Mouse (Mus musculus) intestine, embryonic 14.5 days (tissue): ENCODE measurements at regions not wholly inside any gene's neighbourhood (a gene's known extent, or its start where the extent isn't known, plus 50 kb on each side); places are given as distances from the start of the nearest gene placed in this dataset.
A peak's percentile ranks its signal among the peaks of the same experiment; 100 is the strongest.

Experiments
- ATAC-seq: fragments of 200-750 bp; cut with Nextera tagmentation; replicated peaks from 2 replicates; pipeline ENCODE4 v1.8.0; 2017; ENCODE audit warnings: low read depth, moderate number of reproducible peaks, moderate TSS enrichment, moderate library complexity; ENCODE audit not compliant: low FRiP score, low TSS enrichment
- DNase-seq: peaks from one replicate; pipeline ENCODE4 v3.0.0-alpha.2; 2018; ENCODE audit warnings: low spot score
- H3K27ac ChIP-seq: fragments of 300-500 bp; sonication (generic); 2 replicates; pipeline ENCODE4 v1.5.1; 2014; ENCODE audit warnings: low read depth, mild to moderate bottlenecking, control low read depth
- H3K27me3 ChIP-seq: fragments of 300-500 bp; sonication (generic); replicated peaks from 2 replicates; pipeline ENCODE4 v1.6.1; 2014; ENCODE audit warnings: low read length, control low read depth; ENCODE audit not compliant: control insufficient read depth, insufficient read depth
- H3K36me3 ChIP-seq: fragments of 300-500 bp; sonication (generic); 2 replicates; pipeline ENCODE4 v1.6.1; 2014; ENCODE audit warnings: low read length, control low read depth; ENCODE audit not compliant: control insufficient read depth, insufficient read depth
- H3K4me1 ChIP-seq: fragments of 300-500 bp; sonication (generic); replicated peaks from 2 replicates; pipeline ENCODE4 v1.6.1; 2014; ENCODE audit warnings: low read length, control low read depth, mixed read lengths; ENCODE audit not compliant: control insufficient read depth, insufficient read depth
- H3K4me2 ChIP-seq: fragments of 300-500 bp; sonication (generic); 2 replicates; pipeline ENCODE4 v1.6.1; 2014; ENCODE audit warnings: low read length
- H3K4me3 ChIP-seq: fragments of 300-500 bp; sonication (generic); 2 replicates; pipeline ENCODE4 v1.5.1; 2014; ENCODE audit warnings: low read depth, low read length, control low read depth, mixed read lengths
- H3K9ac ChIP-seq: fragments of 300-500 bp; sonication (generic); 2 replicates; pipeline ENCODE4 v1.6.1; 2014; ENCODE audit warnings: mild to moderate bottlenecking, low read length
- H3K9me3 ChIP-seq: fragments of 300-500 bp; sonication (generic); 2 replicates; pipeline ENCODE4 v1.6.1; 2016; ENCODE audit warnings: low read length, control low read depth; ENCODE audit not compliant: control insufficient read depth
- WGBS: fragments of 180-500 bp; shearing (Covaris S2); extraction: QIAGEN DNeasy Blood & Tissue Kit; methylation state at CpG from one replicate; pipeline ENCODE4 v1.1.7; 2014; 5-methylcytosine and 5-hydroxymethylcytosine counted together

- no peak for DNase-seq
- ATAC-seq = no peak
- no peak overlapping the region for H3K4me3 ChIP-seq
These were observed 92.8 kb downstream of the Rpl14 start for GRCm38 (mm10) chr9:120664086-120664485.

GRCm38 (mm10) chr9:120672452-120672851, 101.2 kb downstream of the Rpl14 start:
- H3K9ac ChIP-seq = no peak overlapping the region
- 29% methylated on average over 6 of the region's 6 CpGs for WGBS
- ATAC-seq = 0 out of 2 replicates have a peak, but pooled peaks have one; percentile 40
- no peak overlapping the region for H3K27ac ChIP-seq
- no peak for DNase-seq
- H3K27me3 ChIP-seq = peaks cover 6% of the 10 kb centered on the region; the same call in 1 of the 2 replicates
- H3K9me3 ChIP-seq = no peaks in the 10 kb centered on the region
- no peak overlapping the region for H3K4me3 ChIP-seq
- no peak overlapping the region for H3K4me2 ChIP-seq
- peaks cover 18% of the 10 kb centered on the region for H3K4me1 ChIP-seq
- H3K36me3 ChIP-seq = no peaks in the 10 kb centered on the region

More at GRCm38 (mm10) chr9:120664086-120664485, 92.8 kb downstream of the Rpl14 start:
- 89% methylated on average over 10 of the region's 10 CpGs for WGBS
- no peaks in the 10 kb centered on the region for H3K36me3 ChIP-seq
- no peaks in the 10 kb centered on the region for H3K9me3 ChIP-seq
- no peak overlapping the region for H3K27ac ChIP-seq
- H3K4me1 ChIP-seq = no peaks in the 10 kb centered on the region
- no peaks in the 10 kb centered on the region for H3K27me3 ChIP-seq
- H3K9ac ChIP-seq = no peak overlapping the region
- no peak overlapping the region for H3K4me2 ChIP-seq

DNA sequence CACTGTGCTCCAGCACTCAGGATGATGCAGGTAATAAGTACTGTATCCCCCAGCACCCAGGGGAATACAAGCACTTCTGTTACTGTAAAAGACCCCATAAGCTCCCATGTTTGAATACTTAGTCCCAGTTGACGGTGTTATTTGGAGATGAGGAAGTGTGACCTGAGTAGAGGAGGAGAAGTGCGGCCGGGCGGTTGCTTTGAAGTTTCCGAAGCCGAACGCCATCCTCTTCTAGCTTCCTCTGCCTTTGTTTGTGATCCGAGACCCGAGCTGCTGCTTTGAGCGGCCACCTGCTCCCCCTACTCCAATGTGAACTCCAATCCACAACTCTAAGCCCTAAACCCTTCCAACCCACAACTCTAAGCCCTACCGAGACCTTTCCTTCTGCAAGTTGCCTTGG, 103.6 kb downstream of the Rpl14 start:
- Histone ChIP-seq H3K9ac (no peak overlapping the region), H3K4me3 (no peak overlapping the region), H3K27me3 (peaks cover 6% of the 10 kb centered on the region; the same call in 1 of the 2 replicates), H3K4me2 (peak overlapping the region; percentile 44), H3K36me3 (no peaks in the 10 kb centered on the region), H3K27ac (no peak overlapping the region), H3K4me1 (peaks cover 21% of the 10 kb centered on the region), H3K9me3 (no peaks in the 10 kb centered on the region)
- WGBS = 5% methylated on average over 11 of the region's 11 CpGs
- DNase-seq (no peak), ATAC-seq (no peak)

GRCm38 (mm10) chr9:120675371-120676150, 104.3 kb downstream of the Rpl14 start:
- Histone ChIP-seq H3K9me3 (no peaks in the 10 kb centered on the region), H3K4me3 (peak overlapping the region; percentile 22), H3K36me3 (no peaks in the 10 kb centered on the region), H3K27me3 (peaks cover 6% of the 10 kb centered on the region; the same call in 1 of the 2 replicates), H3K9ac (no peak overlapping the region; the same call in 1 of the 2 replicates), H3K27ac (no peak overlapping the region), H3K4me1 (peaks cover 21% of the 10 kb centered on the region), H3K4me2 (peak overlapping the region; percentile 44)
- peak; percentile 63 for DNase-seq
- WGBS = 2% methylated on average over 17 of the region's 18 CpGs
- ATAC-seq = no peak

DNA sequence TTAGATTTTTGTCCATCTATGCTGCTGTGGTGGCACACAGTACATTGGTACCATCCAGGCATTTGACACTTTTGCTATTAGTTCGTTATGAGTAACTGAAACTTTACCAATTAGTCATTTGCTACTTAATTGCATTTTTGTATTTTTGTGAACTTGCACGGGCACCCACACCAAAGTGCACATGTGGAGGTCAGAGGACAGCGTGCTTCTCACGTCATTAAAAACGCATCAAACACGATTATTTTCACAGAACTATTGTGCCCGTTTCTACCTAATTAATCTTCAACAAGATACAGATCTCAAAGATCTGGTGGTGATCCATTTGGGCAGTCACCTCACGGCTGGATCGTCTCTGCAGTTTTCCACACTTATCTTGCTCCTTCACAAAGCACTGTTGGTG, 105.1 kb downstream of the Rpl14 start:
- Histone ChIP-seq H3K4me3 (no peak overlapping the region), H3K27ac (no peak overlapping the region), H3K9ac (no peak overlapping the region), H3K4me2 (peak overlapping the region; percentile 44; the same call in 1 of the 2 replicates), H3K9me3 (no peaks in the 10 kb centered on the region), H3K4me1 (peaks cover 21% of the 10 kb centered on the region), H3K36me3 (no peaks in the 10 kb centered on the region), H3K27me3 (peaks cover 6% of the 10 kb centered on the region; the same call in 1 of the 2 replicates)
- DNase-seq (no peak), ATAC-seq (no peak)
- 31% methylated on average over 9 of the region's 9 CpGs for WGBS

DNA sequence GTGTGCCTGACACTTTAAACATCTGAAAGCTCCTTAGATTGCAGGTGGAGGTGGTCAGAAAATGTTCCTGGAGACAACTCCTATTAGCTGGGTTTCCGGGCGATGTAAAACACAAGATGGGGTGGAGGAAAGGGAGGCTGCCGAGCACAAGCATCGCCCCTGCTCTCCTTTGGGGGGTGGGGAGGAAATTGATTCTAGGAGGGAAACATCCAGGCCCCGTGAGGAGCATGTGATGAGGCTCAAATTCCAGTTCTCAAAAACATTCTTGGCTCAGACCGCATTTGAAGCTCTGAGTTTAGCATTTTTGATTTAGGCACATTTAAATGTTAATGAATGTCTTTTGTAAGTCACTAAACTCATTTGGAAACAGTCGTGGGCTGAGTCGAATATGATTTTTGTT, 105.5 kb downstream of the Rpl14 start:
- no peaks in the 10 kb centered on the region for H3K9me3 ChIP-seq
- peaks cover 6% of the 10 kb centered on the region; the same call in 1 of the 2 replicates for H3K27me3 ChIP-seq
- ATAC-seq (no peak), DNase-seq (no peak)
- H3K4me2 ChIP-seq = no peak overlapping the region
- no peak overlapping the region for H3K27ac ChIP-seq
- H3K9ac ChIP-seq = no peak overlapping the region
- H3K36me3 ChIP-seq = no peaks in the 10 kb centered on the region
- no peak overlapping the region for H3K4me3 ChIP-seq
- WGBS = 40% methylated on average over 8 of the region's 8 CpGs
- peaks cover 21% of the 10 kb centered on the region for H3K4me1 ChIP-seq

DNA sequence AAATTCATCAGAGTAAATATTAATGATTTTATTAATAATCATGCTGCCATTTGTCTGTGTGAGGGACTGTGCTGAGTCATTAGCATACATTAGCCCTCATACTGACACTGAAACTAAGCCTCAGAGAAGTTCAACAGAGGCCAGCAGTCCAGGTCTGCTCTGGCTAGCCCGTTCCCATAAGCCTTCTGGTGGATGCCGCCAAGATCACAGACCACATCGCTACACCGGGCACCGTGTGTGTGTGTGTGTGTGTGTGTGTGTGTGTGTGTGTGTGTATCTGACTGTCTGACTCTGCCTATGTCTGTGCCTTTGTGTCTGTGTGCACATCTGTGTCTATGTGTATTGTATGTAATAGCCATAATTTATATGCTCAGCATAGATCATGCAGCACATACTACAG, 106.0 kb downstream of the Rpl14 start:
- Histone ChIP-seq H3K36me3 (no peaks in the 10 kb centered on the region), H3K9ac (no peak overlapping the region), H3K4me1 (peaks cover 21% of the 10 kb centered on the region), H3K4me3 (no peak overlapping the region), H3K4me2 (no peak overlapping the region), H3K27ac (no peak overlapping the region), H3K9me3 (no peaks in the 10 kb centered on the region), H3K27me3 (peaks cover 6% of the 10 kb centered on the region; the same call in 1 of the 2 replicates)
- DNase-seq = no peak
- WGBS = 82% methylated on average over 5 of the region's 5 CpGs
- ATAC-seq = no peak

DNA sequence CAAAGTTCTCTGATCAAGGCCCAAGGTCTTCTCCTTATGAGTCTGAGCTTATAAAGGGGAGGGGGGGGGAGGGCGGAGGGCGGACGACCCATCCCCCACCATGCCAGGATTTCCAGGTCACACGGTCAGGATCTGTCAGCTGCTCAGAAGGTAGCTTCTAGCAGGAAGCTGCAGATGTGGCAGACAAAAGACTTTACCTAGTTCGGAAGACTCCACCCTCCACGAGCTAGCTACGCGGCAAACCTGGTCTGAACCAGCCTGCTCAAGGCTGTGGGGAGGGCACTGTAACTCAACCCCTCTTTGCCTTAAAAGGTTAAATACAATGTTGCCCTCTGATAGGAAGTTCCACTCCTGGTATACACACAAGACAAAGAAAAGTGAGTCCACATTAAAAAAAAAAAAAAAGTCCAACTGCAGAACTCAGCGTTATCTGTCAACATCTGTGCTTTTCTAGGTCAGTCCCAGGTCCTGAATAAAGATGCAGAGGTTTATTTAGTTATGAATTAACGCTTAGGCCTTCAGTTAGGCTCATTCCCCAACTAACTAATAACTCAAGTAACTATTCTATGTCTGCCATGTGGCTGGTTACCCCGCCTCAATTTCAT, 108.7 kb downstream of the Rpl14 start:
- H3K4me3 ChIP-seq = no peak overlapping the region
- no peak overlapping the region for H3K4me2 ChIP-seq
- no peaks in the 10 kb centered on the region for H3K36me3 ChIP-seq
- H3K27me3 ChIP-seq = no peaks in the 10 kb centered on the region; the same call in 1 of the 2 replicates
- WGBS = 39% methylated on average over 11 of the region's 11 CpGs
- H3K4me1 ChIP-seq = peaks cover 18% of the 10 kb centered on the region
- no peak overlapping the region for H3K9ac ChIP-seq
- H3K27ac ChIP-seq = peak overlapping the region; percentile 14; the same call in 1 of the 2 replicates
- ATAC-seq (no peak), DNase-seq (no peak)
- no peaks in the 10 kb centered on the region for H3K9me3 ChIP-seq
